Mouse (Mus musculus): ENCODE data around the gene Kcnip2.

GRCm38 (mm10) chr19:45817816-45818490, 2.1 kb upstream of the Kcnip2 start:
- no peak for TF ChIP-seq EP300 (optimal IDR thresholded peaks at IDR 0.05)
- no peak for TF ChIP-seq CTCF (IDR thresholded peaks at IDR 0.05; ENCODE audit: low read depth)

Measured in stomach, postnatal 0 days (tissue).